Mouse (Mus musculus) lung, embryonic 16.5 days (tissue): Measurements from ENCODE around the gene Smg6. TPM values are rescaled to one million over a fixed set of nuclear protein-coding genes. Genes with fewer than 3 reads are reported as not detected.
"Not testable (repeated sequence)": the region's sequence is repeated elsewhere in the genome, so short reads cannot be mapped to it uniquely, and the experiment has no call there.

Experiments used
- ATAC-seq: fragments of 200-750 bp; cut with Nextera tagmentation; 2 replicates; pipeline ENCODE4 v1.8.0; 2017; ENCODE audit warnings: low read depth, mild to moderate bottlenecking, moderate library complexity
- H3K27ac ChIP-seq: fragments of 300-500 bp; sonication (generic); 2 replicates; pipeline ENCODE4 v1.5.1; 2014; ENCODE audit warnings: mild to moderate bottlenecking, control low read depth, low read length
- H3K27me3 ChIP-seq: fragments of 300-500 bp; sonication (generic); 2 replicates; pipeline ENCODE4 v1.6.1; 2014; ENCODE audit warnings: low read depth, low read length, mixed read lengths; ENCODE audit not compliant: control insufficient read depth, insufficient read depth
- H3K36me3 ChIP-seq: fragments of 300-500 bp; sonication (generic); 2 replicates; pipeline ENCODE4 v1.6.1; 2014; ENCODE audit warnings: low read length; ENCODE audit not compliant: control insufficient read depth, insufficient read depth
- H3K4me1 ChIP-seq: fragments of 300-500 bp; sonication (generic); replicated peaks from 2 replicates; pipeline ENCODE4 v1.6.1; 2014; ENCODE audit warnings: low read length, mixed read lengths; ENCODE audit not compliant: control insufficient read depth, insufficient read depth
- H3K4me2 ChIP-seq: fragments of 300-500 bp; sonication (generic); 2 replicates; pipeline ENCODE4 v1.6.1; 2014; ENCODE audit warnings: low read depth, low read length, control low read depth
- H3K4me3 ChIP-seq: fragments of 300-500 bp; sonication (generic); 2 replicates; pipeline ENCODE4 v1.5.1; 2014; ENCODE audit warnings: mild to moderate bottlenecking, low read length, control low read depth
- H3K9ac ChIP-seq: fragments of 300-500 bp; sonication (generic); 2 replicates; pipeline ENCODE4 v1.6.1; 2014; ENCODE audit warnings: low read length, control low read depth
- H3K9me3 ChIP-seq: fragments of 300-500 bp; sonication (generic); 2 replicates; pipeline ENCODE4 v1.6.1; 2016; ENCODE audit warnings: low read length; ENCODE audit not compliant: control insufficient read depth
- WGBS: fragments of 180-500 bp; shearing (Covaris S2); extraction: QIAGEN DNeasy Blood & Tissue Kit; methylation state at CpG from one replicate; pipeline ENCODE4 v1.1.7; 2014; 5-methylcytosine and 5-hydroxymethylcytosine counted together
- polyA plus RNA-seq: library from polyadenylated mRNA; unstranded; fragments of >200 nt; fragmentation: Nextera tagmentation; extraction: Ambion mirVana; gene quantifications from 2 replicates; pipeline ENCODE4 v1.2.1, GENCODE M21; 2015

The Smg6 gene
- polyA plus RNA-seq, 1 experiment from 2014 or later = 17.0 TPM

GRCm38 (mm10) chr11:75169405-75170080, 243.9 kb downstream of the Smg6 start, which contains the start of gene Hic1:
TSS of gene Hic1 (minus strand) at chr11:75169519.
- Histone ChIP-seq H3K4me3 (peak within 1 kb of the TSS; percentile 75), H3K36me3 (peaks cover 7% of the 10 kb centered on the region), H3K27ac (peak within 1 kb of the TSS; percentile 84), H3K27me3 (peaks cover 55% of the 10 kb centered on the region), H3K4me1 (peaks cover 45% of the 10 kb centered on the region), H3K9ac (peak within 1 kb of the TSS; percentile 87), H3K4me2 (peak within 1 kb of the TSS; percentile 87), H3K9me3 (no peaks in the 10 kb centered on the region)
- 3% methylated on average over 23 of the region's 23 CpGs for WGBS
- peak; percentile 6; the same call in 1 of the 2 replicates for ATAC-seq

- Histone ChIP-seq H3K4me2 (peak overlapping the region; percentile 87), H3K27me3 (peaks cover 50% of the 10 kb centered on the region), H3K36me3 (peaks cover 4% of the 10 kb centered on the region), H3K4me1 (peaks cover 43% of the 10 kb centered on the region), H3K9me3 (no peaks in the 10 kb centered on the region), H3K9ac (peak overlapping the region; percentile 32), H3K27ac (peak overlapping the region; percentile 44), H3K4me3 (peak overlapping the region; percentile 75)
- WGBS = under 1% methylated on average over 38 of the region's 38 CpGs
- ATAC-seq = peak; percentile 46
Observed at GRCm38 (mm10) chr11:75170136-75170751, 244.6 kb downstream of the Smg6 start.

GRCm38 (mm10) chr11:75171186-75171865, 245.7 kb downstream of the Smg6 start:
- H3K4me2 ChIP-seq = no peak overlapping the region

DNA sequence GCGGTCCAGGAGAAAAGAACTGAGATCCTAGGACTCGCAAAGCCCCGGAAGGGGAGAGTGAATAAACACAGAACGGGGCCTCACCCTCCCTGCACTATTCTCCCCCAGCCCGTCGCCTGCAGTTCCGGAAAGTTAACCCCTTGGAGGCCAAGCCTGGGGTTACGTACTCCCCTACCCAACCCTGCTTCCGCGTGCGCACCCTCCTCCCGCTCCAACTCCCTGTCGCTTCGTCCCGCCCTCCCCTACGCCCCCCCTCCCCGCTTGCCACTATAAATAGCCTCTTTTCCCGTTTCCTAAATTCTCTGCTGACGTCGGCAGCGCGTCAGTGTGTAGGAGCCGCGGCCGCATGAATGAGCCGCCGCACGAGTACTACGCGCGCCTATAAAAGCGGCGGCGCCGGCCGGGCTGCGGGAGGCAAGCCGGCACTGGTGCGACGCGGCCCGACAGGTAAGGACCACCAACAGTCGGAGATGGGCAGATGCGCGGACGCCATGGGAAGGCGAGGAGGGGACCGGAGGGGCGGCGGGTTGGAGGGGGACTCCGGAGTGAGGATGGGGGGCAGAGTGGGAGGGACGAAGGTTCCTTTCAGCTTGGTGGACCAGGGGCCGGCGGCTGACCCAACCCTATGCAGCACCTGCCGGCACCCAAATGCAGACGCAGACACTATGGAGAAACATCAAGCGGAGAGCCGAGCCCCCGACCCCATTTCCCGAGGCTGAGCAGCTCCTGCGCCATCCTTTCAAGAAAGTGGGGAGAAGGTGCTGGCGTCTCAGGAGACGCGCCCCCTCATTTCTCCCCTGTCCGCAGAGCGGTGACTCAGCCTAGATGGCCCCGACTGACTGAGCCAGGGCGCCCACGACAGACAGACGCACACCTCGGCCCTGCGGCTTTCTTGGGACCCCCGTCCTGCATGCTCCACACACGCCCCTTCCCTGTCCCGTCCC, 246.8 kb downstream of the Smg6 start:
- no peak for ATAC-seq
- under 1% methylated on average over 72 of the region's 75 CpGs for WGBS
- no peaks in the 10 kb centered on the region for H3K9me3 ChIP-seq
- no peak overlapping the region for H3K27ac ChIP-seq
- H3K9ac ChIP-seq = 0 out of 2 replicates have a peak overlapping the region, but pooled peaks have one; percentile 11
- peak overlapping the region; percentile 71 for H3K4me3 ChIP-seq
- no peaks in the 10 kb centered on the region for H3K36me3 ChIP-seq
- peak overlapping the region; percentile 92 for H3K4me2 ChIP-seq
- peaks cover 33% of the 10 kb centered on the region for H3K4me1 ChIP-seq
- peaks cover 44% of the 10 kb centered on the region for H3K27me3 ChIP-seq

More at GRCm38 (mm10) chr11:75171186-75171865, 245.7 kb downstream of the Smg6 start:
- WGBS = 14% methylated on average over 17 of the region's 17 CpGs
- Histone ChIP-seq H3K27ac (no peak overlapping the region), H3K9ac (no peak overlapping the region), H3K27me3 (peaks cover 45% of the 10 kb centered on the region), H3K9me3 (no peaks in the 10 kb centered on the region), H3K4me1 (peaks cover 33% of the 10 kb centered on the region), H3K4me3 (peak overlapping the region; percentile 71), H3K36me3 (no peaks in the 10 kb centered on the region)
- no peak for ATAC-seq

DNA sequence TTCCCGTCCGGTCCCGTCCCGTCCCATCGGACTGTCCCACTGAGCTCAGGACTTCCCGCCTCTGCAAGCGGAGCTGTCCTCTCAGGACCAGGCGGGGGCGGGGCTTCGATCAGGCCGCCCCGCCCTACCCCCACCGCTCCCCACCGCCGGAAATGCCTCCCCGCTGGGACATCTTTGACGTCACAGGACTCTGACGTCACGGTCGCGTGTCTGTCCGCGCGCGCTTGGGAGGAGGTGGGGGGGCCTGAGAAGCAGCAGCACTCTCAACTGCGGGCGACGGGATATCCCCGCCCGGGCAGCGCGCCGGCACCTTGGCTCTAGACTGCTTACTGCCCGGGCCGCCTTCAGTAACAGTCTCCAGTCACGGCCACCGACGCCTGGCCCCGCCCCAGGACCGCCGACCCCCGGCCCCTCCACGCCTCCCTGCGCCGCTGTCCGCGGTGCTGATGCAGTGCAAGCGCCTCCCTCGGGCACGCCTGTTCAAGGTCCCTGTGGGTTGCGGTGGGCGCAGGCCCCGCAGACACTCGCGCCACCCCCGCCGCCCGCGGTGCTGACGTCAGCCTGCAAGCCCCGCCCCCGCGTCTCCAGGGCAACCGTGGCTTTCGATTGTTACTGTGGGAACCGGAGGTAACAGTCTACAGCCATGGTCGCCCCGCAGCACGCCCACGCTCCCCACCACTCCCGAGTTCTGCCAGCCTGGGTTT, 247.6 kb downstream of the Smg6 start:
- no peaks in the 10 kb centered on the region for H3K36me3 ChIP-seq
- peak overlapping the region; percentile 48 for H3K9ac ChIP-seq
- H3K27me3 ChIP-seq = peaks cover 39% of the 10 kb centered on the region
- peaks cover 41% of the 10 kb centered on the region for H3K4me1 ChIP-seq
- peak overlapping the region; percentile 92 for H3K4me2 ChIP-seq
- H3K4me3 ChIP-seq = peak overlapping the region; percentile 71
- peak; percentile 69 for ATAC-seq
- 1% methylated on average over 67 of the region's 71 CpGs for WGBS
- H3K27ac ChIP-seq = no peak overlapping the region
- no peaks in the 10 kb centered on the region for H3K9me3 ChIP-seq

DNA sequence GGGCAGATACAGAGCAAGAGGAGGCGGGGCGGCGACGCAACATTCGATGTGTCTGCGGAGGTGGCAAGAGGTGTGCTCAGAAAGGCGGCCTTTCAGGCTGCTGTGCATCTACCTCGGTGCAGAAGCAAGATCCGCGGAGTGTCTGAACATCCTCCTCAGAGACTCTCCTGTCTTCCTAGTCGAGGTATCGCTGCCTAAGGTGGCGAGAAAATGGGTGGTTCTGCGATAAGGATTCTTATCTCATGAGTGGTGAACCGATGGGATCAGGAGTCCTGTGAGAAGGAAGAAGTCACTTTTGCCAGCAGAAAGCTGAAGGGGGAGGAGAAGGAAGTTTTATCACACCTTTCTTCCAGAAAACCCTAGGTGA, 248.2 kb downstream of the Smg6 start:
- H3K9me3 ChIP-seq = no peaks in the 10 kb centered on the region
- ATAC-seq = no peak
- peak overlapping the region; percentile 71 for H3K4me3 ChIP-seq
- peak overlapping the region; percentile 48 for H3K9ac ChIP-seq
- peaks cover 41% of the 10 kb centered on the region for H3K4me1 ChIP-seq
- H3K27ac ChIP-seq = no peak overlapping the region
- H3K4me2 ChIP-seq = peak overlapping the region; percentile 92
- no peaks in the 10 kb centered on the region for H3K36me3 ChIP-seq
- H3K27me3 ChIP-seq = peaks cover 34% of the 10 kb centered on the region
- under 1% methylated on average over 15 of the region's 15 CpGs for WGBS

GRCm38 (mm10) chr11:75174574-75174973, 249.0 kb downstream of the Smg6 start:
- peaks cover 39% of the 10 kb centered on the region for H3K4me1 ChIP-seq
- not testable (repeated sequence) for H3K4me3 ChIP-seq, H3K9ac ChIP-seq, H3K9me3 ChIP-seq, ATAC-seq, H3K4me2 ChIP-seq, H3K27ac ChIP-seq, H3K36me3 ChIP-seq
- H3K27me3 ChIP-seq = peaks cover 30% of the 10 kb centered on the region
- 59% methylated on average over 6 of the region's 6 CpGs for WGBS

DNA sequence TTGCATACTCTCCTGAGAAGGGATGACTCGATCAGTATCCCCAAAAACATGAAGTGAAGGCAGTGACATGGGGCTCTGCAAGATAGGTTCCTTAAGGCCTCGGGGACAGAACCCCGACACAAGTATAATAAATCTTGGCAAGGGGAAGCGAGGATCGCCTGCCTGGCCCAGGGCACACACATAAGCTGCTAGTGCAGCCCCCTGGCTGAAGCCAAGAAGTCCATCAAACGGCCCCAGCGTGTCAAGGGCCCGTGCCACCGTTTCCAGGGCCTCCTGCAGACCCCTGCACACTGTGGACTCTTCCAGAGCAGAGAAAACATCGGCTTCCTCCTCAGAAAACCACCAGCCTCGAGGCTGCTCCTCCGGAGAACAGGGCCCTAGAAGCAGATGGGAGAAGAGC, 252.4 kb downstream of the Smg6 start:
- no peak for ATAC-seq
- peak overlapping the region; percentile 84 for H3K4me3 ChIP-seq
- peak overlapping the region; percentile 79 for H3K27ac ChIP-seq
- H3K9me3 ChIP-seq = no peaks in the 10 kb centered on the region
- H3K4me2 ChIP-seq = peak overlapping the region; percentile 92
- no peaks in the 10 kb centered on the region for H3K36me3 ChIP-seq
- H3K9ac ChIP-seq = peak overlapping the region; percentile 89
- 41% methylated on average over 12 of the region's 12 CpGs for WGBS
- peaks cover 23% of the 10 kb centered on the region for H3K4me1 ChIP-seq
- peaks cover 3% of the 10 kb centered on the region for H3K27me3 ChIP-seq
